Mouse (Mus musculus): Measurements from ENCODE around the gene Hps6.

- TF ChIP-seq CTCF (IDR thresholded peaks at IDR 0.05; ENCODE audit: extremely low read depth, insufficient read depth, insufficient read length, insufficient replicate concordance) (peak; percentile 17; the same call in 1 of the 2 replicates), POLR2A (IDR thresholded peaks at IDR 0.05; ENCODE audit: low read depth, low read length) (no peak)
Measured at GRCm38 (mm10) chr19:46028747-46029320, 25.5 kb downstream of the Hps6 start.

Data from spleen, adult 2 months (tissue).